Mouse (Mus musculus): ENCODE data around the gene Mtrf1l.

Mtrf1l gene

GRCm38 (mm10) chr10:5803739-5804138 is 20.0 kb downstream of the Mtrf1l start:
- DNase-seq: no peak

DNA sequence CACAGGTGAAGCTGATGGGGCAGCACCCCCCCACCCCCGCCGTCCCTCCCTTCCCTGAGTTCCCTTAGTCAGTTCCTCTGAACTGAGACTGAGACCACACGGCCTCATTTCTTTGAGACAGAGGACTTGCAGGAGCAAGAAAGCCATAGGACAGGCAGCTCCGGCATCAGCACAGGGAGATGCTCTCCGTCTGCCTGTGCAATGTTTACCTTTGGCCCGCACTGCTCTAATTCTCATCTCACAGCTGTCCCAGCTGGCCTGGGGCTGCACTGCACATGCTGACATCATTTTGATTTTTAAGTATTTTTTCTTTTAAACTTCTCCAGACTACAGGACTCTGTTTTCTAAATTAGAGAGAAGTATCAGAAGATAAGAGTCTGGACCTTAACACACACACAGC is 20.8 kb downstream of the Mtrf1l start:
- no peak for DNase-seq

GRCm38 (mm10) chr10:5800490-5800889 is 23.2 kb downstream of the Mtrf1l start:
- no peak for DNase-seq

DNA sequence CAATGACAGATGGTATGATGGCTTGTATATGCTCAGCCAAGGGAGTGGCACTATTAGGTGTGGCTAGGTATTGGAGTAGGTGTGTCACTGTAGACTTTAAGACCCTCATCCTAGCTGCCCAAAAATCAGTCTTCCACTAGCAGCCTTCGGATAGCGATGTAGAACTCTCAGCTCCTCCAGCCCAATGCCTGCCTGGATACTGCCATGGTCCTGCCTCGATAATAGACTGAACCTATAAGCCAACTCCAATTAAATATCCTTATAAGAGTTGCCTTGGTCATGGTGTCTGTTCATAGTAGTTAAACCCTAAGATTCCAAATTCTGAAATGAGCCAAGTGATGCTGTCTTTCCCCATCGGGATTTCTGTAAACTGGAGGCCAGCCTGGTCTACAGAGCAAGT is 25.6 kb downstream of the Mtrf1l start:
- DNase-seq: no peak

GRCm38 (mm10) chr10:5790657-5791056 is 33.1 kb downstream of the Mtrf1l start:
- no peak for DNase-seq

GRCm38 (mm10) chr10:5786923-5787322 is 36.8 kb downstream of the Mtrf1l start:
- DNase-seq: no peak
